Mouse (Mus musculus): ENCODE measurements around the gene Olfr1366. TPM values are rescaled to one million over a fixed set of nuclear protein-coding genes. Genes with fewer than 3 reads are reported as not detected.
"Not testable (repeated sequence)": the region's sequence is repeated elsewhere in the genome, so short reads cannot be mapped to it uniquely, and the experiment has no call there.

The Olfr1366 gene
- polyA plus RNA-seq, 1 experiment from 2014 or later, result 0.07 TPM

GRCm38 (mm10) chr13:21530781-21531201, 11.8 kb downstream of the Olfr1366 start, which contains the start of gene Zkscan8:
Gene Zkscan8 (minus strand): TSS chr13:21531120.
- Histone ChIP-seq H3K27me3 (ENCODE audit: control insufficient read depth, insufficient read depth, low read length) (no peaks in the 10 kb centered on the region), H3K4me2 (replicated peaks; ENCODE audit: low read depth) (peak within 1 kb of the TSS; percentile 39), H3K9ac (ENCODE audit: low read length) (peak within 1 kb of the TSS; percentile 95), H3K9me3 (ENCODE audit: control insufficient read depth, low read length) (no peaks in the 10 kb centered on the region), H3K27ac (replicated peaks) (peak within 1 kb of the TSS; percentile 93), H3K4me1 (replicated peaks; ENCODE audit: control insufficient read depth, insufficient read depth) (no peaks in the 10 kb centered on the region), H3K4me3 (ENCODE audit: low read depth, low read length) (peak within 1 kb of the TSS; percentile 84), H3K36me3 (ENCODE audit: control insufficient read depth, insufficient read depth, low read length) (no peaks in the 10 kb centered on the region)
- under 1% methylated on average over 39 of the region's 39 CpGs for WGBS
- ATAC-seq (ENCODE audit: low FRiP score, low TSS enrichment) (peak; percentile 97), DNase-seq (ENCODE audit: low spot score) (peak; percentile 92)
- no peak for TF ChIP-seq EP300 (optimal IDR thresholded peaks at IDR 0.05)
- no peak for TF ChIP-seq CTCF (IDR thresholded peaks at IDR 0.05; ENCODE audit: low read depth)

GRCm38 (mm10) chr13:21530136-21530535, 12.5 kb downstream of the Olfr1366 start:
- Histone ChIP-seq H3K9ac (ENCODE audit: low read length) (no peak overlapping the region), H3K27ac (replicated peaks) (no peak overlapping the region), H3K9me3 (ENCODE audit: control insufficient read depth, low read length) (no peaks in the 10 kb centered on the region), H3K4me2 (replicated peaks; ENCODE audit: low read depth) (peak overlapping the region; percentile 34), H3K4me3 (ENCODE audit: low read depth, low read length) (peak overlapping the region; percentile 84), H3K36me3 (ENCODE audit: control insufficient read depth, insufficient read depth, low read length) (0 out of 2 replicates have a peak, but pooled peaks cover under 1% of the 10 kb centered on the region), H3K27me3 (ENCODE audit: control insufficient read depth, insufficient read depth, low read length) (no peaks in the 10 kb centered on the region), H3K4me1 (replicated peaks; ENCODE audit: control insufficient read depth, insufficient read depth) (no peaks in the 10 kb centered on the region)
- DNase-seq (ENCODE audit: low spot score) (no peak), ATAC-seq (ENCODE audit: low FRiP score, low TSS enrichment) (no peak)
- 39% methylated on average over 7 of the region's 7 CpGs for WGBS
- TF ChIP-seq CTCF (IDR thresholded peaks at IDR 0.05; ENCODE audit: low read depth), result no peak
- no peak for TF ChIP-seq EP300 (optimal IDR thresholded peaks at IDR 0.05)

- H3K27ac ChIP-seq (replicated peaks), result peak overlapping the region; percentile 73; the same call in 1 of the 2 replicates
- ATAC-seq (ENCODE audit: low FRiP score, low TSS enrichment) (peak; percentile 100), DNase-seq (ENCODE audit: low spot score) (peak; percentile 93)
- TF ChIP-seq CTCF (IDR thresholded peaks at IDR 0.05; ENCODE audit: low read depth), result no peak
- TF ChIP-seq EP300 (optimal IDR thresholded peaks at IDR 0.05), result no peak
- peak overlapping the region; percentile 35 for H3K4me2 ChIP-seq (replicated peaks; ENCODE audit: low read depth)
- H3K4me3 ChIP-seq (ENCODE audit: low read depth, low read length), result peak overlapping the region; percentile 48
- H3K36me3 ChIP-seq (ENCODE audit: control insufficient read depth, insufficient read depth, low read length), result no peaks in the 10 kb centered on the region
- WGBS, result under 1% methylated on average over 21 of the region's 21 CpGs
- H3K9ac ChIP-seq (ENCODE audit: low read length), result peak overlapping the region; percentile 43
- H3K27me3 ChIP-seq (ENCODE audit: control insufficient read depth, insufficient read depth, low read length), result no peaks in the 10 kb centered on the region
- no peaks in the 10 kb centered on the region for H3K9me3 ChIP-seq (ENCODE audit: control insufficient read depth, low read length)
- H3K4me1 ChIP-seq (replicated peaks; ENCODE audit: control insufficient read depth, insufficient read depth), result no peaks in the 10 kb centered on the region
Measured at GRCm38 (mm10) chr13:21506221-21506649, 36.4 kb downstream of the Olfr1366 start.

DNA sequence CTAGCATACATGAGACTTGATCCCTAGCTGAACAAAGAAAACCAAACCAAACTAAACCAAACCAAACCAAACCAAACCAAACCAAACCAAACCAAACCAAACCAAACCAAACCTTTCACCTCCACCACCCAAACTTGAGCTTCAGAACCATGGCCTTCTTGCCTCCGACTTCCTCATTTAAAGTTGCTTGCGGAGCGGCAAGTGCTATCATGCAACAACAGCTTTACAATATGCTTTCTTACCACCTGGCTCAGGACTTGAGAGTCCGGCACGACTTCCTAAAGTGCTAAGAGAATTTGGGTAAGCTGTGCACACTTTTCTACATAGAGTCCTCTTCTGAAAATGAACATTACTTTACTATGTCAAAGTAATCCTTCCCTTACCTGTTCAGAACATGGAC, 40.3 kb downstream of the Olfr1366 start:
- Histone ChIP-seq H3K9ac (ENCODE audit: low read length) (no peak overlapping the region), H3K4me1 (replicated peaks; ENCODE audit: control insufficient read depth, insufficient read depth) (no peaks in the 10 kb centered on the region), H3K36me3 (ENCODE audit: control insufficient read depth, insufficient read depth, low read length) (no peaks in the 10 kb centered on the region), H3K9me3 (ENCODE audit: control insufficient read depth, low read length) (no peaks in the 10 kb centered on the region), H3K4me2 (replicated peaks; ENCODE audit: low read depth) (no peak overlapping the region), H3K27me3 (ENCODE audit: control insufficient read depth, insufficient read depth, low read length) (no peaks in the 10 kb centered on the region), H3K27ac (replicated peaks) (no peak overlapping the region), H3K4me3 (ENCODE audit: low read depth, low read length) (no peak overlapping the region)
- TF ChIP-seq CTCF (IDR thresholded peaks at IDR 0.05; ENCODE audit: low read depth) (no peak), EP300 (optimal IDR thresholded peaks at IDR 0.05) (no peak)
- DNase-seq (ENCODE audit: low spot score), result no peak
- no peak for ATAC-seq (ENCODE audit: low FRiP score, low TSS enrichment)
- WGBS, result 86% methylated on average over 5 of the region's 5 CpGs

- WGBS, result 95% methylated on average over 17 of the region's 17 CpGs
- not testable (repeated sequence) for ATAC-seq (ENCODE audit: low FRiP score, low TSS enrichment); H3K9me3 ChIP-seq (ENCODE audit: control insufficient read depth, low read length); H3K4me2 ChIP-seq (replicated peaks; ENCODE audit: low read depth); H3K27ac ChIP-seq (replicated peaks); H3K27me3 ChIP-seq (ENCODE audit: control insufficient read depth, insufficient read depth, low read length); H3K36me3 ChIP-seq (ENCODE audit: control insufficient read depth, insufficient read depth, low read length); DNase-seq (ENCODE audit: low spot score); H3K9ac ChIP-seq (ENCODE audit: low read length); H3K4me1 ChIP-seq (replicated peaks; ENCODE audit: control insufficient read depth, insufficient read depth); H3K4me3 ChIP-seq (ENCODE audit: low read depth, low read length)
Measured at GRCm38 (mm10) chr13:21501182-21501581, 41.4 kb downstream of the Olfr1366 start, which contains the start of gene Gm11273. Gene Gm11273 (minus strand): TSS chr13:21501418.

DNA sequence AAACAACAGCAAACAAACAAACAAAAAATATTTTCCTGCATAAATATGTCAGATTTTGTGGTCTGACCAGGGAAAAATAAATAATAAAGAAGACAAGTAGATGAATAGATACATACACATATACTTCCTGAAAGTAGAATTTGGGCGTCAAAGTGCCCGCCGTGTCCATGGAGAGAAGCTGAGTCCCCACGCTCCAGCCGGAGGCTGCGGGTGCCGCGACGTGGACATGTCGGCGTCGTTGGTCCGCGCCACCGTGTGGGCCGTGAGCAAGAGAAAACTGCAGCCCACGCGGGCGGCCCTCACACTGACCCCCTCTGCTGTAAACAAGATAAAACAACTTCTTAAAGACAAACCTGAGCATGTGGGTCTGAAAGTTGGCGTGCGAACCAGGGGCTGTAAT, 47.5 kb downstream of the Olfr1366 start, which contains the start of gene AK157302:
Gene AK157302 (plus strand): TSS at position 144 of the 400 bp plus-strand sequence.
- WGBS, result 94% methylated on average over 21 of the region's 21 CpGs
- no peak within 1 kb of the TSS for H3K4me3 ChIP-seq (ENCODE audit: low read depth, low read length)
- H3K27ac ChIP-seq (replicated peaks), result no peak within 1 kb of the TSS
- no peak within 1 kb of the TSS for H3K4me2 ChIP-seq (replicated peaks; ENCODE audit: low read depth)
- no peaks in the 10 kb centered on the region for H3K4me1 ChIP-seq (replicated peaks; ENCODE audit: control insufficient read depth, insufficient read depth)
- TF ChIP-seq EP300 (optimal IDR thresholded peaks at IDR 0.05) (no peak), CTCF (IDR thresholded peaks at IDR 0.05; ENCODE audit: low read depth) (no peak)
- H3K9me3 ChIP-seq (ENCODE audit: control insufficient read depth, low read length), result no peaks in the 10 kb centered on the region
- ATAC-seq (ENCODE audit: low FRiP score, low TSS enrichment), result no peak
- DNase-seq (ENCODE audit: low spot score), result no peak
- no peaks in the 10 kb centered on the region for H3K36me3 ChIP-seq (ENCODE audit: control insufficient read depth, insufficient read depth, low read length)
- H3K27me3 ChIP-seq (ENCODE audit: control insufficient read depth, insufficient read depth, low read length), result no peaks in the 10 kb centered on the region
- H3K9ac ChIP-seq (ENCODE audit: low read length), result no peak within 1 kb of the TSS
